Mouse (Mus musculus) regulatory T cell (primary cell): ENCODE results near the gene Eno1.
"Not testable (repeated sequence)": the region's sequence is repeated elsewhere in the genome, so short reads cannot be mapped to it uniquely, and the experiment has no call there.

ENCODE experiments used
- in situ Hi-C: fragments of 300-600 bp; cut with MboI, MseI; formaldehyde crosslinking; loops from one replicate; pipeline ENCODE4 v1.15.1; 2025; ENCODE audit warnings: high pct_unique_total_duplicates

Eno1 gene

GRCm38 (mm10) chr4:150248917-150249316 lies 12.4 kb downstream of the Eno1 start:
- in situ Hi-C loops: no loop called here

GRCm38 (mm10) chr4:150249731-150250270 lies 13.3 kb downstream of the Eno1 start:
- in situ Hi-C loops: no loop called here

GRCm38 (mm10) chr4:150250549-150251422 lies 14.3 kb downstream of the Eno1 start:
- in situ Hi-C loops: no loop called here

GRCm38 (mm10) chr4:150254416-150254815 lies 17.9 kb downstream of the Eno1 start:
- in situ Hi-C loops: no loop called here

- in situ Hi-C loops: loop anchor here (5.0 kb wide), 1 partner anchor 212 kb away; no protein-coding TSS in a partner anchor
Observed at GRCm38 (mm10) chr4:150255181-150255580, 18.7 kb downstream of the Eno1 start.

- in situ Hi-C loops: loop anchor here (5.0 kb wide), 1 partner anchor 210 kb away; no protein-coding TSS in a partner anchor
Observed at GRCm38 (mm10) chr4:150257252-150258204, 21.0 kb downstream of the Eno1 start.

GRCm38 (mm10) chr4:150258388-150258787 lies 21.9 kb downstream of the Eno1 start:
- in situ Hi-C loops: loop anchor here (5.0 kb wide), 1 partner anchor 209 kb away; no protein-coding TSS in a partner anchor

GRCm38 (mm10) chr4:150259577-150259976 lies 23.1 kb downstream of the Eno1 start:
- in situ Hi-C loops: loop anchor here (5.0 kb wide), 1 partner anchor 208 kb away; no protein-coding TSS in a partner anchor

GRCm38 (mm10) chr4:150260111-150260510 lies 23.6 kb downstream of the Eno1 start:
- in situ Hi-C loops: no loop called here

GRCm38 (mm10) chr4:150260745-150261144 lies 24.2 kb downstream of the Eno1 start:
- in situ Hi-C loops: no loop called here

- in situ Hi-C loops: no loop called here
Observed at GRCm38 (mm10) chr4:150262301-150262700, 25.8 kb downstream of the Eno1 start.

GRCm38 (mm10) chr4:150264903-150265302 lies 28.4 kb downstream of the Eno1 start:
- in situ Hi-C loops: no loop called here

- in situ Hi-C loops: no loop called here
Observed at GRCm38 (mm10) chr4:150265471-150265870, 28.9 kb downstream of the Eno1 start.

GRCm38 (mm10) chr4:150266655-150267223 lies 30.2 kb downstream of the Eno1 start:
- in situ Hi-C loops: no loop called here

- in situ Hi-C loops: no loop called here
Observed at GRCm38 (mm10) chr4:150268674-150269653, 32.4 kb downstream of the Eno1 start.

- in situ Hi-C loops: no loop called here
Observed at GRCm38 (mm10) chr4:150269679-150270078, 33.2 kb downstream of the Eno1 start.

GRCm38 (mm10) chr4:150270718-150271117 lies 34.2 kb downstream of the Eno1 start:
- in situ Hi-C loops: not testable (repeated sequence)

- in situ Hi-C loops: no loop called here
Observed at GRCm38 (mm10) chr4:150272725-150273124, 36.2 kb downstream of the Eno1 start.

- in situ Hi-C loops: no loop called here
Observed at GRCm38 (mm10) chr4:150275531-150275930, 39.0 kb downstream of the Eno1 start.

GRCm38 (mm10) chr4:150279336-150279735 lies 42.8 kb downstream of the Eno1 start:
- in situ Hi-C loops: not testable (repeated sequence)
